Mouse (Mus musculus) hindbrain, embryonic 16.5 days (tissue): ENCODE measurements at regions not wholly inside any gene's neighbourhood (a gene's known extent, or its start where the extent isn't known, plus 50 kb on each side); places are given as distances from the start of the nearest gene placed in this dataset.
A peak's percentile ranks its signal among the peaks of the same experiment; 100 is the strongest.

ENCODE experiments used
- ATAC-seq: fragments of 200-750 bp; cut with Nextera tagmentation; 2 replicates; pipeline ENCODE4 v1.8.0; 2017; ENCODE audit warnings: moderate TSS enrichment, moderate library complexity
- H3K27ac ChIP-seq: fragments of 300-500 bp; sonication (generic); 2 replicates; pipeline ENCODE4 v1.5.1; 2014; ENCODE audit warnings: low read depth, mild to moderate bottlenecking, control low read depth, low read length, moderate library complexity
- H3K27me3 ChIP-seq: fragments of 300-500 bp; sonication (generic); replicated peaks from 2 replicates; pipeline ENCODE4 v1.6.1; 2014; ENCODE audit warnings: low read length; ENCODE audit not compliant: control insufficient read depth, insufficient read depth
- H3K36me3 ChIP-seq: fragments of 300-500 bp; sonication (generic); 2 replicates; pipeline ENCODE4 v1.6.1; 2014; ENCODE audit warnings: mild to moderate bottlenecking, low read length, moderate library complexity, mixed read lengths; ENCODE audit not compliant: control insufficient read depth, insufficient read depth
- H3K4me1 ChIP-seq: fragments of 300-500 bp; sonication (generic); 2 replicates; pipeline ENCODE4 v1.6.1; 2014; ENCODE audit warnings: low read depth, low read length; ENCODE audit not compliant: control insufficient read depth, insufficient read depth
- H3K4me2 ChIP-seq: fragments of 300-500 bp; sonication (generic); 2 replicates; pipeline ENCODE4 v1.6.1; 2014; ENCODE audit warnings: mild to moderate bottlenecking, low read length, control low read depth, moderate library complexity
- H3K4me3 ChIP-seq: fragments of 300-500 bp; sonication (generic); 2 replicates; pipeline ENCODE4 v1.5.1; 2014; ENCODE audit warnings: mild to moderate bottlenecking, low read length, control low read depth, moderate library complexity
- H3K9ac ChIP-seq: fragments of 300-500 bp; sonication (generic); 2 replicates; pipeline ENCODE4 v1.6.1; 2014; ENCODE audit warnings: low read depth, mild to moderate bottlenecking, control low read depth, low read length, moderate library complexity
- H3K9me3 ChIP-seq: fragments of 300-500 bp; sonication (generic); 2 replicates; pipeline ENCODE4 v1.6.1; 2014; ENCODE audit warnings: mild to moderate bottlenecking, low read length, moderate library complexity; ENCODE audit not compliant: control insufficient read depth
- WGBS: fragments of 180-500 bp; shearing (Covaris S2); extraction: QIAGEN DNeasy Blood & Tissue Kit; methylation state at CpG from one replicate; pipeline ENCODE4 v1.1.7; 2014; 5-methylcytosine and 5-hydroxymethylcytosine counted together

DNA sequence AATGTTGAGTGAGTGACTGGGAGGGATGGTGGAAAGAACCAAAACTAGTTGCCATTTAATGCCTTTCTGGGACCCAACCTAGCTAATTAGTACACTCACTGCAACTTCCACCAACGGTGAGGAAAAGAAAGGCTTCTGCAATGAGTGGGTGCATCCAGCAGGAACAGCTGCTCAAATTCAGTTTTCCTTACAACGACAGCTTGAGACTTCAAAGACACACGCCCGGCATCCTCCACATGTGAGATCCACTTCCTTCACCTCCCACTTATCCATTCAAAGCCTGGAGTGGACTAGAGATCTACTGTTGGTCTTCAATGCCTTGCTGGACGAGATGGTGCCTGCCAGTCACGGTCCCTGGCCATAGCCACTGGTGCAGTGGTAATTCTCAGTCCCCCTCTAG, 328.3 kb downstream of the Rps6kc1 start:
- no peaks in the 10 kb centered on the region for H3K9me3 ChIP-seq
- 85% methylated on average over 6 of the region's 6 CpGs for WGBS
- no peaks in the 10 kb centered on the region for H3K4me1 ChIP-seq
- no peak overlapping the region for H3K4me2 ChIP-seq
- no peak overlapping the region for H3K27ac ChIP-seq
- no peak for ATAC-seq
- no peaks in the 10 kb centered on the region for H3K27me3 ChIP-seq
- no peaks in the 10 kb centered on the region for H3K36me3 ChIP-seq
- H3K4me3 ChIP-seq, result no peak overlapping the region
- no peak overlapping the region for H3K9ac ChIP-seq

DNA sequence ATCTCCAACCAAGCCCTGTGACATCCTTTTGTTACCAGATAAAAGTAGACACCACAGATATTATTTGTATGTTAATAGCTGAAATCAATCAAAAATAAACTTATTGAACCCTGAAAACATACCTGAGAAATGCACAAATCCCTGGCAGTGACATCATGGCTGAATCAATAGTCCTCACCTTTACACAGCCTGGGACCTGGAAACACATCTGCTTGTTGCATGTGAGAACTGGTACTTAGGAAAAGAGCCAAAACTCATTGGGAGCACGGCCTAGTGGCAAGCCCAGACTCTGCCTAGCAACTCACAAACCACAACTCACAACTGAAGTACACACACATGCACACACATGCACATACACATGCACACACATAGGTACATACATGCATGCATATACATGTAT, 330.9 kb downstream of the Rps6kc1 start:
- 82% methylated on average over 1 of the region's 1 CpGs for WGBS
- Histone ChIP-seq H3K27me3 (no peaks in the 10 kb centered on the region), H3K4me3 (no peak overlapping the region), H3K4me2 (no peak overlapping the region), H3K4me1 (no peaks in the 10 kb centered on the region), H3K9ac (no peak overlapping the region), H3K27ac (no peak overlapping the region), H3K36me3 (no peaks in the 10 kb centered on the region), H3K9me3 (no peaks in the 10 kb centered on the region)
- no peak for ATAC-seq

DNA sequence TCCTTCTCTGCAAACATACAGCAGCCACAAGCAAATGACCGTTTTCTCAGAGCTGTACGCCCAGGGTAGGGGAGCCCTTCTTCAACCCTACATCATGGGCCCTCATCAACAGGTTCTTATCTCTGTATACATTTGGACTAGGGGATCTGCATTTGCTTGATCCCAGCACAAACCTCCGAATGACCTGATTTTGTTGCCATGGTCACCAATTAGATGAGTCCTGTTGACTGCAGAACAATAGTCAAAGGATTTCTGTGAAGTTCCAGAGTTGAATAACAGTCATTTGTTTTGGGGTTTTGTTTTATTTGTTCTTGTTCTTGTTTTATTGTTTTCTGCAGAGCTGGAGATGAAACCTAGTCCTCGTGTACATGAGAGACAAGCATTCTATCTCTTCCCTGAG, 340.6 kb downstream of the Rps6kc1 start:
- no peaks in the 10 kb centered on the region for H3K4me1 ChIP-seq
- WGBS, result 50% methylated on average over 4 of the region's 4 CpGs
- no peak for ATAC-seq

DNA sequence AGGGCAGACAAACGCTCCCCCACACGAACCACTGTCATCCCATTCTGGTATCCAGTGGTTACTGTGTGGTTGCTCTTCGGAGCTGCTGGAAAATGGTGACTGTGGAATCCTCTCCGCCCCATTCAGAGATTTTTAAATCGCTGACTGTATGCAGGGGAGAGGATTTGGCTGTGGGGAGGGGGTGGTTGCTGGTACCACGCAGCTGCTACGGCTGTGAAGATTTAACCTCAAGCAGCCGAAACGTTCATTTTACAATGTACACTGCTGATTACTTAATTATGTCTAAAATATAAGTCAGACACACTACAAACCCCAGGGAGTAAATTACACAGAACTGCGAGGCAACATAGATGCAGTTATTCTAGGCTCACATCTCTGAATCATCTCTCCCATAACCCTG, 341.0 kb downstream of the Rps6kc1 start:
- no peaks in the 10 kb centered on the region for H3K36me3 ChIP-seq
- ATAC-seq, result 0 out of 2 replicates have a peak, but pooled peaks have one; percentile 24
- 64% methylated on average over 10 of the region's 10 CpGs for WGBS

More for the DNA sequence above, 340.6 kb downstream of the Rps6kc1 start:
- Histone ChIP-seq H3K4me2 (no peak overlapping the region), H3K27ac (no peak overlapping the region), H3K9me3 (no peaks in the 10 kb centered on the region), H3K9ac (no peak overlapping the region), H3K36me3 (no peaks in the 10 kb centered on the region), H3K27me3 (no peaks in the 10 kb centered on the region), H3K4me3 (no peak overlapping the region)

DNA sequence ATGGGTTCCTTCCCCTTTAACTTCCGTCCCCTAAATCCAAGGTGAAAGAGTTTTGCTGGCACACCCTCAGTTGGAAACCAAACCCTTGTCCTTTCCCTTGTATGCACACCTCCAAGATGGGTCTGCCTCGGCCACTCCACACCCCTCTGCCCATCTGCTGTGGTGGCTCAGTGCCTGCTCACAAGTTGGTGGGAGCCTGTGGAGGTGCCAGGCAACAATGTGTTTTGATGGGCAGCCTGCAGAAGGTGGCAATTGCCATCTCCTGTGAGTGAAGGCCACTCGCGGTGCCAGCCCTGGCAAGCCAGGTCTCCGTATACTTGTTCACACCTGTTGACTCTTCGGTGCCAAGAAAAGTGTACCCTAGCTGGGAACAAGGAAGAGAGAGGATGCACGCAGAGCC, 344.8 kb downstream of the Rps6kc1 start:
- H3K27ac ChIP-seq, result no peak overlapping the region
- no peaks in the 10 kb centered on the region for H3K9me3 ChIP-seq
- H3K4me1 ChIP-seq, result no peaks in the 10 kb centered on the region
- H3K36me3 ChIP-seq, result no peaks in the 10 kb centered on the region
- no peaks in the 10 kb centered on the region for H3K27me3 ChIP-seq
- ATAC-seq, result peak; percentile 59; the same call in 1 of the 2 replicates
- no peak overlapping the region for H3K4me3 ChIP-seq
- H3K4me2 ChIP-seq, result no peak overlapping the region
- 73% methylated on average over 7 of the region's 7 CpGs for WGBS
- H3K9ac ChIP-seq, result no peak overlapping the region

More for the DNA sequence above, 341.0 kb downstream of the Rps6kc1 start:
- Histone ChIP-seq H3K27me3 (no peaks in the 10 kb centered on the region), H3K9me3 (no peaks in the 10 kb centered on the region), H3K4me2 (no peak overlapping the region), H3K27ac (no peak overlapping the region), H3K9ac (no peak overlapping the region), H3K4me1 (no peaks in the 10 kb centered on the region), H3K4me3 (no peak overlapping the region)

DNA sequence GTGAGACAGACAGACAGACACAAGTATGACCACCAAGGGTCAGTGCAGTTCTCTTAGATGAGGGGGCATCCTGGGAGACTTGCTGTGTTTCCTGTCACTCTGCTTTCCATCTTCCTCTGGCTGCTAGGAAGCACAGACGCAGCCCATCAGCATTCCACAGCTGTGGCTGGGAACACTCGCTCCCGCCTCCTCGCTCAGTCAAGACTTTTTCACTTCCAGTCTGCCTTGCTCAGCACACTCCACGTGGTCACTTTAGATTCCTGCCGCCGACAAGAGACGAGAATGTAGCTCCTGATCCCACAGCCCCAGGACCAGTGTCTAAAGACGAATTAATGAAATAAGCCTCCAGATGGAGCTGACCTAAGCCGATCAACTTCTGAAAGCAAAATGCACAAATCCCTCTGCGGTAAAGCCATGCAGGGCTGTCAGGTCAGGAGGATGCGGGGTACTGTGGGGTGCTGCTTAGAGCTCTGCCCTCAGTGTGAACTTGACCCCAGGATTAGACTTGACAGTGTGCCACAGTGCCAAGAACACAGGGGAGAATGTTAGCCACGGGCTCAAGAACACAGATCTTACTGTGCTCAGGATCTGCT, 348.6 kb downstream of the Rps6kc1 start:
- Histone ChIP-seq H3K36me3 (no peaks in the 10 kb centered on the region), H3K27me3 (no peaks in the 10 kb centered on the region), H3K9me3 (no peaks in the 10 kb centered on the region), H3K4me1 (0 out of 2 replicates have a peak, but pooled peaks cover 3% of the 10 kb centered on the region), H3K9ac (no peak overlapping the region), H3K27ac (no peak overlapping the region), H3K4me2 (no peak overlapping the region), H3K4me3 (no peak overlapping the region)
- peak; percentile 62 for ATAC-seq
- WGBS, result 55% methylated on average over 13 of the region's 13 CpGs

DNA sequence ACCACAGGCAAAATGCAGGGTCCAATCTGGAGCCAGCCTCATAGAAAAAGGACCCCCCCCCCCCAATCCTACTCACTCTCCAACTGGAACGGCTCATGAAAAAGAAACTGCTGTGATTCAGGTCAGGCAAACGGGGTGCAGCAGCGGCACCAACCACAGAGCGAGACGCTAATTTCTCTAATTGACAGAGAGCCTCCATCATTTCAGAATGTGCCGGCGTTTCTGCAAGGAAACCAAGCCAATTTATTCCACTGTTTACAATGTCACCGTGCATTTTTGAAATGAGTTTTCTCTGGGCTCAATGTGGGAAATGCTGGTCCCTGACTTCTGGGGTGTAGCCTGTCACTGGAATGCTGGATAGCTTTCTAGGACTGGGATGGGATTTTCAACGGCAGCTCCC, 351.5 kb downstream of the Rps6kc1 start:
- Histone ChIP-seq H3K9ac (no peak overlapping the region), H3K27me3 (no peaks in the 10 kb centered on the region), H3K4me3 (no peak overlapping the region), H3K36me3 (no peaks in the 10 kb centered on the region), H3K27ac (no peak overlapping the region), H3K9me3 (no peaks in the 10 kb centered on the region), H3K4me2 (no peak overlapping the region), H3K4me1 (0 out of 2 replicates have a peak, but pooled peaks cover 3% of the 10 kb centered on the region)
- no peak for ATAC-seq
- WGBS, result 45% methylated on average over 9 of the region's 9 CpGs

DNA sequence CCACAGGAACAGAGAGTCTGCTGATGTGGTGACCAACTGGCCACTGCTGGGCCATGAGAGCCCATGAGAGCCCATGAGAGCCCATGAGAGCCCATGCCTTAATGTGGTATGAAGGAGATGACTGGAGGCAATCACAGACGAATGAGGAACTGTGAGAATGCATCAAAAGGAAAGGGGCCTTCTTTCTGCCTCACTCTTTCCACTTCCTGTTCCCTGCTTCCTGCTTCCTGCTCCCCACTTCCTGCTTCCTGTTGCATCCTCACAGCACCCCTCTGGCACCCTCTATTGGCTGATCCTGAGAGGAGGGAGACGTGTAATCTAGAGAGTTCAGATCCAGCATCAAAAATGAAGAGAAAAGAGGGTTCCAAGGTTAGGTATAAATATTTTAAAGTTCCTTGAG, 369.7 kb downstream of the Rps6kc1 start:
- H3K4me1 ChIP-seq, result no peaks in the 10 kb centered on the region
- H3K27ac ChIP-seq, result no peak overlapping the region
- H3K36me3 ChIP-seq, result no peaks in the 10 kb centered on the region
- no peaks in the 10 kb centered on the region for H3K27me3 ChIP-seq
- no peak overlapping the region for H3K9ac ChIP-seq
- no peak for ATAC-seq
- no peak overlapping the region for H3K4me3 ChIP-seq
- 53% methylated on average over 2 of the region's 2 CpGs for WGBS
- no peaks in the 10 kb centered on the region for H3K9me3 ChIP-seq
- H3K4me2 ChIP-seq, result no peak overlapping the region

DNA sequence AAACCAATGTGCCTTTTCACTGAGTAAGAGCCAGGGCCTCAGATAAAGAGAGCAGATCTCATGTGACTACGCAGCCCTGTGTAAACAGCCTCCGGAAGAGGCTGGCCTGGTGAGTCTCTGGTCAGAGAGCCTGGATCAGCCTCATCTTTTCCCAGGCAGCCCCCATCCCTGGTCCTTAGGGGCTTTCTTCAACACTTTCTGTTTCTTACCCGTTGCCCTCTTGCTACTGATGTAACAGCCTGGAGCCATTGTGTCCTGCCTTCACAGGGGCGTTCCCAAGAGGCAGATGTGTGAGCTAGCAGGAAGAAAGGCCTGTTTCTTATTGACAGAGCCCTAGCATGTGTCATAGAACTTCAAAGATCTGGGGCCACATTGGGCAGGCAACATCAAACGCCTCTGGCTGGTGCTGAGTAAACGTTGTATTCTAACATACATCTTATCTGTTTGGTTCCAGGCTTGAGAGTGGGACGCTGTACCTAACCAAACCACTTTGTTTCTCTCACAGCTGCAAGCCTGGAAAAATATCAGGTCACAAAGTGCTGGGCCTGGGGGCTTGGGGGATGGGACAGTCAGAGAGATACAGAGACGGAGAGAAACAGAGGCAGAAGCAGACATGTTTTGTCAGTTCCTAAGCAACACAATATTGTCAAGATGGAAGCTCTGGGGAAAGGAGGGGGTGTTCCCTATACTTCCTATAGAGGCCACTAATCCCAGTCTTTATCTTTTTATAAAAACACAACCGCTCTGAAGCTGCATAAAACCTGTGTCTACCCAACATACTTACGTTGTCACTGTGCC, 362.6 kb upstream of the Prox1 start:
- WGBS, result 22% methylated on average over 10 of the region's 10 CpGs
- ATAC-seq, result no peak
- Histone ChIP-seq H3K4me3 (no peak overlapping the region), H3K36me3 (no peaks in the 10 kb centered on the region), H3K4me2 (no peak overlapping the region), H3K9ac (no peak overlapping the region), H3K27ac (no peak overlapping the region), H3K9me3 (no peaks in the 10 kb centered on the region), H3K4me1 (no peaks in the 10 kb centered on the region), H3K27me3 (no peaks in the 10 kb centered on the region)
